Mouse (Mus musculus): ENCODE results near the gene Gm47289.
A peak's percentile ranks its signal among the peaks of the same experiment; 100 is the strongest.

Gene Gm47289

DNA sequence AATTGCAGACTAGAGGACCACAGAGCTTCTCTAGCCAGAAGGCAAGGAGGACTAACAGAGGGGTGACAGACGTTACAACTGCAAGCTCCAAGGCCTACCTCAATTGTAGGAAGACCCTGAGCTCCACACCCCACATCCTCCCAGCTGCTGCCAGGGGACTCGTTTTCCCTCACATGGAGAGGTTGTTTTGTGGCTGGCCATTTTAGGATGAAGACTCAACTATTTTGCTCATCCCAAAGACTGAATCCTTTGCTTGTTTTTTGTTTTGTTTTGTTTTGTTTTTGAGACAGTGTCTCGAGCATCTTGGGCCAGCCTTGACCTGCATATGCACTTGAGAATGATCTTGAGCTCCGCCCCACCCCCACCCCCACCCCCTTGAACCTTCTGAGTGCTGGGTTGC lies at the start of gene Gm47289:
Gene Gm47289, plus strand, starts transcription at position 301 of the 400 bp plus-strand sequence.
- DNase-seq (ENCODE audit: low spot score in 2 of 2), result no peak

DNA sequence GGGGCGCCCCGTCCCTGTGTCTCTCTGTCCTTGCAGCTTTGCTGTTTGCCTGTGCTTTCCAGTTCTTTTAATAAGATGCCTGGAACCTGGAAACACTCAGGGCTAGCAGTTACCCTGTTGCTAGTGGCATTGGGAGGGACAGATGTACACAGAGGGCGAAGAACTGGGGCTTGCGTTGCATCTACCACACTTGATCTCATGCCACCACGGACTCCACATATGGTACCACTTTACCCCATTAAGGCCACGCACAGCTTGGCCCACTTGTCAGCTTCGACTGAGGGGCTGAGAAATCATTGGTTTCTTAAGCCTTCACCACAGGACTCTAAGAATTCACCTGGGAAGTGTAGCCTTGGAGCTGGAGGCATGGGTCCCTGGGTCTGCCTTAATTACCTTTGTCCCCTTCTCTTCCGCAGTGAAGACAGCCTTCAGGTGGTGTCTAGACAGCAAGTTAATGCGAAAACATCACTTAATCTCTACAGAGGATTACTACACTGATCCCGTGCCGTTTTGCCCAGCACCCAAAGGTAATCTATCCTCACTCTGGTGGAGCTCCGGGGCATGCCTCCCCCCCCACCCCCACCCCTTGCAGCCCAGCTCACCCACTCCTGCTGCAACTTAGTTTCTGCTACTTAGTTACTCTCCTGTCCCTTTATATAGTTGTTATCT lies 49.1 kb upstream of the Gm47289 start:
- no peak for DNase-seq (ENCODE audit: low spot score in 2 of 2)

DNA sequence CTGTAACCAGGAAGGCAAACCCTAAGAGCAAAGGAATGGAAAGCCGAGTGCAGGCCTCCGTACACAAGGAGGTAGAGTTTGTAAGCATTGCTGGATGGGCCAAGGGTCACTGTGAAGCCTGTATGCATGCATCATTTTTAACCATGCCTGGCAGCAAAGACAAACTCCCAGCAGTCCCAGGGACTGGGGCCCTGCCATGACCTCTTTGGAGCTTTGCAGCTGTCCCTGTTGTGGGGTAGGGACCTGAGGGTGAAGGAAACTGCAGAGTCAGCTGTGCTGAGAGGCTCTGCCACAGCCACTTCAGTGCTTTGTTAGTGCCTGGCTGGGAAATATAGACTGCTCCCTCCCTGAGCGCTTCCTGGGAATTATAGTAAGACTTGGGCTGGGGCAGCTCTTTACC lies 48.3 kb upstream of the Gm47289 start:
- DNase-seq (ENCODE audit: low spot score in 2 of 2), result no peak

DNA sequence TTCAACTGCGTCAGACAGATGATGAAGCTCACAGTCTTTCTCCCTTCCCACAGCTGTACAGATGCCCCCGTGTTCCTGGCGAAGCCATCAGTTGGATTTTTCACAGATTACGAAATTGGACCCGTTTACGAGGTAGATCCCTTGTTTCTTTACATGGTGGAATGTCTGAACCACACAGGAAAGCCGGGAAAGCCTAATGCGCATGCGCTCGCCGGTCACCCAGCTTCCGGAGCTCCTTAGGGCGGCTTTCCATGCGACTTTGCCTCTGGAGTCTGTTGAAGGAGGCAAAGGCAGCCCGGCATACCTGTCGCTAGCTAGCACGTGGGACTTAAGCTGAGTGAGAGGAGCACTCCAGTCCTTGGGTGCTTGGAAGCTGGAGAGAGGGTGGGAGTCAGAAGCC lies 44.0 kb upstream of the Gm47289 start:
- no peak for DNase-seq (ENCODE audit: low spot score in 2 of 2)

DNA sequence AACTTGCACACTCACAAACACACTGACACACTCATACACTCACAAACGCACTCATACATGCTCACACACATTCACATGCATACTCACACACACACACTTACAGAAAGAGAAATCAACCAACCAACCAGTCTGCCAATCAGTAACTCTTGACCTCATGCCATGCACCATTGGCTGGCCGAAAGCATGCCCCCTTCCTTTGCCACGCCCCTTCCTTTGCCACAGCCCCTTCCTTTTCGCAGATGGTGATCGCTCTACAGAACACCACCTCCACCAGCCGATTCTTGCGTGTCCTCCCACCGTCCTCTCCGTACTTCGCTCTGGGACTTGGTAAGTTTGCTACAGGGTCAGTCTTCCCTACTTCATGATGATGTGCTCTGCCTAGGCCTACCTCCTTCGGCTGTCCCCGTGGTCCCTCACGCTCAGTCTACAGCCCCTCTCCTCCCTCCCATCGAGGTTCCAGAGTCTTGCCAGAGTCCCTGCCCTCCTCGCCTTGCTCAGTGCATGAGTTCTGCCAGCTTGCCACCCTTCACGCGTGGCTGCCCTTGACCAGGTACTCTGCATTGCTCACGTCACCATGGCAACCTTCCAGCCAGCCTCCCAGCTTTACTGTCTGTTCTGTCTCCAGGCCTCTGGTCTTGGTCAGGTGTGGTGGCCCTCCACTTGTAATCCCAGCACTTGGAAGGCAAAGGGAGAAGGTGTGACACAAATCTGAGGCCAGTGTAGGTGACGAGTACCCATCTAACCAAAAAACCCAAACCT lies 39.4 kb upstream of the Gm47289 start:
- DNase-seq (ENCODE audit: low spot score in 2 of 2), result no peak

DNA sequence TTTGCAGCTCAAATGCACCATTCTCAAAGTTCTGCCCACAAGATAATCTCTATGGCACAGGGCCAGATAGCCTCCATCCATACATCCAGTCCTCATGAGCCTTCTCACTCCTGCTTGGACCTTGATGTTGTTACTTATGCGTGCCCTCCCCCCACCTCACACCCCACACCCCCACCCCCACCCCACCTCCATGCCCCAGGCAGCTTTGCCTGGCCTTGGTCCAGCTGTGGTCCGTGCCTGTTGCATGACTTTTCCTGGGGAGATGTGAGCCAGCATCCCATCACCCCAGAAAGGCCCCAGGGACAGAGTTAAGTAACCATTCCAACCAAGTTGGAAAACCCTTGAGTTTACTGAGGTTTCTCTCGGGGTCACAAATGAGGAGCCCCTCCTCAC lies 38.8 kb upstream of the Gm47289 start:
- no peak for DNase-seq (ENCODE audit: low spot score in 2 of 2)

DNA sequence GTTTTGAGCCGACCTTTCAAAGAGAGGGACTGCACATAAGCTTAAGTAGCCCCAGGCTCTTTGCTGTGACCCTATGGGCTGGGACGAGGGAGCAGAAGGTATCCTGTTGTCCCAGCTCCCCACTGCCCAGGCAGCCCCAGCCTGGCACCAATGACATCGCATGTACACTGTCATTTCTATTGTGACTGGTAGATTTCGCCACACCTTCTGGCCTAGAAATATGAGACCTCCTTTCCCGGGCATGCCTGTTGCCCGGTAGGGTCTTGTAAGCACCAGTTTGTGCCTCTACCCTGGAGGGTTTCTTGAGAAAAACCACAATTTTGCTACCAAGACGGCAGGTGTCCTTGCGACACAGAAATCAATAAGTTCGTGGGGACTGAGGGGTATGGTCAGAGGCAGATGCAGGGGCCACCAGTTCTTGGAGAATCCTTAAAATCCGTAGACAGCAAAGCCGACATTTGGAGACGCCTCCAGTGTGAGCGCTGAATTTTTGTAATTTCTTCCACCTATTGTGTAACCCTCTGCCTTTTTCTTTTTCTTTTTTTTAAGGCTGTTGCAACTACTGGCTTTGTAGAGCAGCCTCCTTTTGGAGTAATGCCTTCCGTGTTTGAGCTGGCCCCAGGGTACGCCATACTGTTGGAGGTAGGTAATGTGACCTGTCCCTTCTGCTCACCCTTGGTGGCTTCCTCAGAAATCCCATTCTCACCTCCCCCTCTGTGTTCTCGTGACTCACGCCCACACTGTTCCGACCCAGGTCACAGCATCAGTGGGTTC lies 36.2 kb upstream of the Gm47289 start:
- no peak for DNase-seq (ENCODE audit: low spot score in 2 of 2)

DNA sequence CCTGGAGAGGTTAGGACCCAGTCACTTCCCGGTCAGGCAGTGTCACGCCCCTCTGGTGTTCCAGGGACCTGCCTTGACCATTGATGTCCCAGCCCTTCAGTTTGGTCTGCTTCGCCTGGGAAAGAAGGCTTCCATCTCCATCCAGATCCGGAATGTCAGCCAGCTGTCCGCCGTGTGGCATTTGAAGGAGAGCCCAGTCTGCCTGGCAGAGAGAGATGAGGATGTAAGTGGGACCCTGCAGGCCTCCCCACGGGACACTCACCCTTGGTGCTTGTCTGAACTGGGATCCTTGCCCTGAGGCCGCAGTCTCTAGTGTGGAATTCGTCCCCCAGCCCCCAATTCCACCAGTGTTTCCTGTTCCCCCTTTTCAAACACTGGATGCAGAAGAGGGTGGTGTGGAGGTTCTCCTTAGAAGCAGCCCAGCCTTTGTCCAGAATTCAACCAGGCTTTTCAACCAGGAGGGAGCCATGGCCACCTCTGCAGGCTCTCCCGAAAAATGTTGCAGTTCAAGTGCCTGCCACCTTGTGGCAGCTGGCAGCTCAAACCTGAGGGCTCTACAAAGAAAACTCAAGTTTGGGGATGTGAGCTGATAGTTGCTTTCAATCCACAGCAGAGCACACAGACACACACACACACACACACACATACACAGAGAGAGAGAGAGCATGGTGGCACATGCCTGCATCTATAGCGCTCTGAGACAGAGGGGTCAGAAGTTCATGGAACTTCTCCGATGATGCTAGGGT lies 30.4 kb upstream of the Gm47289 start:
- DNase-seq (ENCODE audit: low spot score in 2 of 2), result no peak

DNA sequence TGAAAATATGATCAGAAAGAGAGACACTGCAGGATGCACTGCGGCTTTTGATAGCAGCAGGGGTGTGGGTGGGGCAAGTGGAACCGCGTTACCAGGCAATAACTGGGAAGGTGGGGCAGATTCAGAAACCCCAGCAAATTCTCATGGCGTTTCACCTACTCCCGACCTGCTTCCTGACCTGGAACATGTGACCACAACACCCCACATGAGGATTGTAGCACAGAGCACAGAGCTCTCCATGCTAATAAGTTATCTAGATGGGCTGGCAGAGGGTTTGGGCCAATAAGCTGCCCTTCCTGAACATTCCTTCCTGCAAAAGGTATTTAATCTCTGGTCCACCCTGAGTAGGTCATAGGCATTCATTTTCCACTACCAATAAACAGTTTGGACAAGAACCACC lies 28.3 kb upstream of the Gm47289 start:
- no peak for DNase-seq (ENCODE audit: low spot score in 2 of 2)

DNA sequence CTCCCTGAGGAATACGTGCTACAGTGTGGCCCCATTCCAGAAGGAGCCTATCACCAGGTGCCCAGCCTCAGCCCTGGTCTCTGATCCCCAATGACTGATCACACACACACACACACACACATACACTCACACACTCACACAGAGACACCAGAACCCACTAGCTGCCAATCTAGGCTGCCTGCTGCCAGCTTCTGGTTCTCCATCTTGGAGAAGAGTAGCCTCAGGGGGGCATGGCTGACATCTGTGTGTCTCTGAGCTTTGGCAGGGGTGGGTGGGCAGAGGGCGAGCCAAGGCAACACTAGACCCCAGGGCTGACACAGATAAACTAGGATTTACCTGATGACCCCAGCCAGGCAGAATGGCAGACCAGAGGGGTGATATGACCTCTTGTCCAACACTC lies 20.1 kb upstream of the Gm47289 start:
- no peak for DNase-seq (ENCODE audit: low spot score in 2 of 2)

DNA sequence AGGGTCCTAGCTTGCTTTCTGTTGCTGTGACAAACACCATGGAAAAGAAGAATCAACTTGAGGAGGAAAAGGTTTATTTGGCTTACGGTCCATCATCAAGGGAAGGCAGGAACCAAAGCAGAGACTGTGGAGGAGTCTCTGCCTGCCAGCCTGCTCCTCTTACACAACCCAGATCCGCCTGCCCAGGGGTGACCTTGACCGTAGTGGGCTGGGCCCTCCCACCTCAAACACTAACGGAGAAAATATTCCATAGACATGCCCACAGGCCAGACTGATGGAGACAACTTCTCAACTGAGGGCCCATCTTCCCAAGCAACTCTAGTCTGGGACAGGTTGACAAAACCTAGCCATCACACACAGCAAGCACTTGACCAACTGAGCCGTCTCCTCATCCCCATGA lies 16.9 kb upstream of the Gm47289 start:
- DNase-seq (ENCODE audit: low spot score in 2 of 2), result no peak

DNA sequence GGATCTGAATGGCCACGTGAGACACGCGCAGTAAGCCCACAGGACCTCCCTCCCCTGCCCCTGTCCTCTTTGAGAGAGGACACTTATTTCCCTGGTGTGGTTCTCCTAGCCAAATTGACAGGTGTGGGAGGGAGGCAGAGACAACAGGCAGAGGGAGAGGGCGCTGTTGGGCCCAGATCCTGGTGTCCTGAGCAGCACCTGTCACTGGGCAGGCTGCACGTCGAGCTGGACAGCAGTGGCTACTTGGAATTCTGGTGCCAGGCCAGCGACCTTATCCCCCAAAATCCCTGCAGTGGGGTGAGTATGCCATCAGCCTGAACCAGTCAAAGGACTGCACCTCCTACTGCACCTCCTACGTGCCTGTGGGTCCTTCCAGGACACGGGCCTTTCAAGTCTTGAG lies 15.6 kb upstream of the Gm47289 start:
- no peak for DNase-seq (ENCODE audit: low spot score in 2 of 2)

DNA sequence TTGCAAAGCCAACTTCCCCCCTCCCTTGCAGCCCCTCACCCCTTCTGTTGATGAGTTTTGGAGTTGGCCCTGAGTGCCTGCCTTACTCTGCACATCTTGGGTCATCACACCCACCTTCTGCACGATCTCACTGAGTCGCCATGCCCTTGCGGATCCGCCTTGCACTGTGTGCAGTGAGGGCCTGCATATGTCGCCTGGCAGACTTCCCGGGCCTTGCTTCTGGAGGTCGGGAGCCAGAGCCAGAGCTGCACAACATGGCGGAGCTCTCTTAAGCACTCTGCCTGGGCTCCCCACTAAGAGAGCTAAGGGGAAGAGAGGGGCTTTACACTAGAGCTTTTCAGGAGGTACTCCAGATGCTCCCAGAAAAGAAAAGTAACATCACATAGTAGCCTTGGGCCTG lies 14.3 kb upstream of the Gm47289 start:
- DNase-seq (ENCODE audit: low spot score in 2 of 2), result no peak

DNA sequence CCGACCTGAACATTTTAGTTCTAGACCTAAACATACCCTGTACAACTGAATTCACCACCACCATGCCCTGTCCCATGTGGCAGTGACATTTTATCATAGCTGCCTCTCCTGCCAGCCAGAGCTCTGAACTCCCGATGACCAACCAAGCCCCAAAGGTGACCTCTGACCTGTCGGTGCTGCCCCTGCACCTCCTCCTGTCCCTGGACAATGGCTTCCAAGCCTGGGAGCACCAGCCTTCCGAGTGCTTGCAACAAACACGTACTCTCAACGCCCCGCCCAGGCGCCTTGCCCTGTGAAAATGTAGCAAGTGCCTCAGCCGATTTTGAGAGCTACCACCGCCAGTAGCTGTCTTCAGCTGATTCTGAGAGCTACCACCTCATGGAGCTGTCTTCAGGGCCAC lies 13.8 kb upstream of the Gm47289 start:
- no peak for DNase-seq (ENCODE audit: low spot score in 2 of 2)

DNA sequence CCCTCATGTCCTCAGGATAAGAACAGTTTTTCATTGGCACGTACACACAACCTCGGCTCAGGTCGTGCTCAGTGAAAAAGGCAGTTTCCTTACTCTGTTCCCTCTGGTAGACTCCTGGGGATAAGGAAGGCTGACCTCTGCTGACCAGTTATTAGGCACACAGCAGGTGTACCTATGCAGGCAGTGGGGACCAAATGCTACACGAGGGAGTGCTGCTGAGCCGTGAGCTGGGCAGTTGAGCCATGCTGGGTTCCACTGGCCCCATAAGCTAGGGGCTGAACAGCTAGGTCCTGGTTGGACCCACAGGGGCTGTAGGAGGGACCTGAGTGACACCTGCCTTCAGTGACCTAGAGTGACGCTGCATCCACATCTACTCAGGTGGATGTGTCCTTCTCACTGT lies 13.3 kb upstream of the Gm47289 start:
- no peak for DNase-seq (ENCODE audit: low spot score in 2 of 2)

DNA sequence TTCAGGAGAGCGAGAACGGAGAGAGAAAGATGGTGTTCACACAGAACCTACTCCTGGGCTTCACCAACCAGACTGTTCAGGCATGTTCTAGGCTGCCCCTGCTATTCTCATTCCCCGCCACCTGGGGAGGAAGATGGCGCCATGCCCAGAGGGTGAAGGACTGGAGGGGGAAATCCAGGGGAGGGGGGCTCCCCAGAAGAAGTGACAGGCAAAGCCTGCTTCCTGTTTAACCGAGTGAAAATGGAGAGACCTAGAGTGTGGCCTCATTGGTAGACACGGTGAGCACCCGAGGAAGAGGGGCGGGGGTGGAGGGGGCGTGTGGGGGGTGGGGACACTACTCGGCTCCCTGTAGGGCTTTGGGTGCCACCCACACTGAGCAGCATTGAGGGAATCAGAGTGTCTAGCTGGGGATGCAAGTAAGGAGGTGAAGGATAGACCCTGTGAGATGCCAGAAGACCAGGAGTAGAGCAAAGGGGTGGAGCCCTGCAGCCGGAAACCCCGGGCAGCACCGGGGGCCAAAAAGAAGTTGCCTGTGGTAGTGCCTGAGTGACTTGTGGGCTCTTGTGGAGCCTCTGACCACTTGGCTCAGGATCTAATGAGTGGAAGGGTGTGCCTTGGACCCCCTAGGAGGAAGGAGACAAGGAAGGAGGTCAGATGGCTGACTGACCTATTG lies 12.7 kb upstream of the Gm47289 start:
- DNase-seq (ENCODE audit: low spot score in 2 of 2), result no peak

DNA sequence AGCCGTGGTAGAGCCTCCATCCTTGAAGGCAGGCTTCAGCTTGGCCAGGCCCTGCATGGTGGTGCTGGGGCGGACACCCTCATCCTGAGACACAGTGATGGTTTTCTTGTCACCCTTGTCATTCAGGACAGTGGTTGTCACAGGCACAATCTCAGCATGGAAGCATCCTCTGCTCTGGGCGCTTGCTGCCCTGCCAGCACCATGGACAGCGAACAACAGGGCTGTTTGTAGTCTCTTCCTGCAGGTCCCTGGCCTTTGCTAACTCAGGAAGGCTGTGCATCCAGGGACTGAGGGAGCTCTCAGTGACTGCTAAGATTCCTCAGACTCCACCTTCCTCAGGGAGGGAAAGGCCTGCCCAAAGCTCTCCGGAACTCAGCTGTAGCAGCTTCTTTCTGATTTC lies 9.4 kb upstream of the Gm47289 start:
- no peak for DNase-seq (ENCODE audit: low spot score in 2 of 2)

DNA sequence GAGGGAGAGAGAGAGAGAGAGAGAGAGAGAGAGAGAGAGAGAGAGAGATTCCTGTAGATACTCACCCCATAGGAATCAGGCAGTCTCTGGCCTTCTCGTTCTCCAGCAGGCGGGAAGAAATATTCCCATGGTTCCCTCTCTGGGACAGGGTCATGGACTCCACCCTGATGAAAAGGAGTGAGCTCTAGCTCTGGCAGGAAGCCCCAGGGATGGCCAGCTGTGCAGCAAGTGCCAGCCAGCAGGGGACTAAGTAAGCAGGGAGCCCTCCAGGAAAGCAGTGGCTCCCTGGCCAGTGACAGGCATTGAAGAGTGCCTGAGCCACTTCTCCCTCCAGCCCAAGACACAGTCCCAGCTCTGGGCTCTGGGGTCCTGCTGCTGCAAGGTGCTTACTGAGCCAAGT lies 7.2 kb upstream of the Gm47289 start:
- DNase-seq (ENCODE audit: low spot score in 2 of 2), result no peak

DNA sequence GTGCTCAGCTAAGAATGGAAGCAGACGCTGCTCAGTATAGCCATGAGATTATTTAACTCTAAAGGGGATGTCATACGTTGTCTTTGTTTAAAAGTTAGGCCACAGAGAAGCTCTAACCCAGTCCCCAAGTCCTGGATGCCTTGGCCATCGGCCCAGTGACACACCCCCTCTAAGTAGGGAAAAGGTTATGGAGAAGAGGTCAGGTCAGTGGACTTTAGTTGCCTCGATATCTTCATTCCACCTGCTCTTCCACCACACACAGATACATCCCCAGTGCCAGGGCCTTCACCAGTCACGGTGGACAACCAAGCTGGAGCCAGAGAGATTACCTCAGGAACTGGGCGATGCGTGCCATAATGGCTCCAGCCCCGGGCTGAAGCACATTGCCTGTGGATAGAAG lies 3.5 kb upstream of the Gm47289 start:
- DNase-seq (ENCODE audit: low spot score in 2 of 2), result no peak

DNA sequence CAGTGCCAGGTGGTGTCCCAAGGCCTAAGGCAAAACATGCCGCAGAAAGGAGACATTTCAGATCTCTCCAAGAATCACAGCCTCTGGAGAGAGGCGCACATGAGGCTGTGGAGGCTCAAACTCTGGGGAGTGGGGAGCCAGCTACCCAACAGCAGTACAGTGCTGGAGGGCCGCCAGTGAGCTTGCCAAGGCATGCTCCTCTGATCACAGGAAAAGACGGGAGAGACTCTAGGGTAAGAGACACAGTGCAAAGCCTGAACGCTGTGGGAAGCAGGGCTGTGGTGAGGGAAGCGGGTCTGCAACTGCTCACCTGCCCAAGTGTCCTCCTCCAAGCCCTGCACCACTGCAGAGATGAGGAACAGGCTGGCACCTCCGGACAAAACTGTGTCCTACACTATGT lies 3.1 kb upstream of the Gm47289 start:
- peak in 1 of 2 experiments; percentile 49 for DNase-seq (ENCODE audit: low spot score in 2 of 2)

All from urinary bladder, adult 18-20 months (tissue).